Mouse (Mus musculus) ovary, postnatal 10 days (tissue): ENCODE measurements around the gene Srxn1.

Source experiments
- DNase-seq: peaks from one replicate; pipeline ENCODE4 v3.0.0; 2022; ENCODE audit warnings: low spot score

Srxn1 gene

GRCm38 (mm10) chr2:152159487-152159886 lies 54.2 kb downstream of the Srxn1 start:
- no peak for DNase-seq
